Mouse (Mus musculus): ENCODE measurements around the gene D6Wsu163e.

D6Wsu163e gene

DNA sequence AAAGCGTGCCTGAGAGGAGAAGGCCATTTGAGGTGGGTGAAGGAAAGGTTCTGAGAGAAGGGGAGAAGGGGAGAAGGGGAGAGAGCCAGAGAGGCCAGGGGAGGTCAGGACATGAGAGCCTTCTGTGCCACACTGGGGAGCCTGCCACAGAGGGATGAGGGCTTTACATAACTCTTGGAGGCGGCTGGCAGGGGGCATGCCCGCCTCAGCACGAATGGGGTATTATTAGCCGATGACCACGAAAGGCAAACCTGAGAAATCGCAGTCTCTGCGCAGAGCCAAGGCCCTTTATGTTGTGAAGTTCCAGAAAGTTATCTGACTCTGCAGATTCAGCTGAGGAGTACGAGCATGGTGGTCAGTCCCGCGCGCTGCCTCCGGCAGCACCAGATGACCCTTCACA, 70.3 kb downstream of the D6Wsu163e start:
- no peak for DNase-seq

DNA sequence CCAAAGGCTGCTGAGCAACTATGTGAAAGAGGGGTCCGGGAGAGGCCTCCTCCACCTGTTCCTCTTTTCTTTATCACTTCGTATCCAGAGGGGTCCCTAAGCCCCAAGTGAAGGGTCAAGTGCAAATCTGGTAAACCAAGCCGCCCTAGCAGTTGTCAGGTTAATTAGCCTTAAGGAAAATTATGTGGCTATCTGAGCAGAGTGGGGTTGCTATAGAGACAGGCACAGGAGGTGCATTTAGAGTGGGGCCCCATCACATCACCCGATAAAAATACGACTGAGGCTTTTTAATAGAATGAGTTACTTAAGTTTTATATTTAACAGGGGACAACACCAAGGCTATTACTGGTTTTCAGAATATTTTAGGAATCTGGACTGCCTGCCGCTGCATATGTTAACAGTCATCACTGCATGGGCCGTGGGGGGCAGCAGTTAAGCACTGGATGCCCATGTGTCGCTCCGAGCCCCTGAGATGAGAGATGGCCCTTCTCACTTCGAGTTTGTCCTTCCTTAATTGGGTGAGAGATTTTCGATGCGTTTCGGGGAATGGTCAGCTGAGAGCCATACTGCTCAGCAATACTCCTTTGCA, 72.3 kb downstream of the D6Wsu163e start:
- no peak for DNase-seq

- DNase-seq = no peak
Observed at GRCm38 (mm10) chr6:127014906-127015770, 75.4 kb downstream of the D6Wsu163e start, which contains the start of gene Fgf6. Fgf6 (plus strand) TSS chr6:127015586.

- no peak for DNase-seq
Observed at GRCm38 (mm10) chr6:127019254-127019653, 79.5 kb downstream of the D6Wsu163e start.

DNA sequence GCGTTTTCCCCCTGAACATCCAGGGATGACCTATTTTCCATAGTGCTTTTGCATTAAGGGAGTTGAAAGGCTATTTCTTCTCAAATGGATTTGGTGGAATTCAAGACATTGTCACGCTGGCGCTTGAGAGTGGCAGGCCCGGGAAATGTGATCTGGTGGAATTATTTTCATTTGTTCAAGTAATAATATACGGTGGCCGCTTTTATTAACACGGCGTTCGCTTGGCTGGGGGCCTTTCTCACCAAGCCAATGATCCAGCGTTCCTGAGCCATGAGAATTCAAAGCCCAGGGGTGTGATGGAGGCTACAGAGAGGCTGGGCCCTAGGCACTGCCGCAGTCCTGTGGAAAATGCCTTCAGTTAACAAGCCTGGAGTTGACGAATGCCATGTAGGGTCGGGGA, 80.7 kb downstream of the D6Wsu163e start:
- DNase-seq = no peak

DNA sequence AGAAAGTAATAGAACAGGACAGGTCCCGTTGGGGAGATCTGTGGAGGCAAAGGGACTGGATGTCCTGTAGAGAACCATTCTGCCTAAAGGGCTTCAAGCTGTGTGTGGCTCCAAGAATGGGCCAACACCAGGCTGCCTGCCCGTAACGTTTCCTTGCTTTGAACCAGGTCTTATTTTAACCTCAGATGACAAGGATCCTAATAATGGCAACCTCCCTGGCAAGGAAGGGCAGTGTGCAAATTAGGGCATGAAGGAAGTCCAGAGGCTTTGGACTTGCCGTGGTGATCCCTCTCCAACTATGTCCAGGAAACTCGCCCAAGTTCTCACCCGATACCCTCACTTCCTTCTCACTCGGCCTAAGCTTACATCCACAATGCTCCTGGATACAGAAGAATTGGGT, 85.1 kb downstream of the D6Wsu163e start:
- no peak for DNase-seq
